Mouse (Mus musculus): ENCODE results near the gene Epor.

DNA sequence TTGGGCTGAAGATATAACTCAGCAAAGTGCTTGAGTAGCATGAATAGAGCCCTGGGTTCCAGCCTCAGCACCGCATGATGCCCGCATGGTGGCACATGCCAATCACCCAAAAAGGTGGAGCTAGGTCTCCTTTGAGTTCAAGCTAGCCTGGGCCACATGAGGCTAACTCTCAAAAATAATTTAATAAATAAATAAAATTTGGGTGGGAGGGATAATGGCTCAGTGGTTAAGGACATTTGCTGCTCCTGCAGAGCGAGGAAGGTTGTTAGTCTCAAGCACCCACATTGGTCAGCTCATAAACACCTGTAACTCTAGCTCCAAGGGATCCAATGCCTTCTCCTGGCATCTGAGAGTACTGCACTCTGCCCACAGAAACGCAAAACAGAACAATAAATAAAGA lies 38.3 kb upstream of the Epor start:
- TF ChIP-seq TAL1 (IDR thresholded peaks at IDR 0.05; ENCODE audit: low read length) (no peak), GATA1 (IDR thresholded peaks at IDR 0.05; ENCODE audit: low read length) (no peak)

Data from erythroblast, embryonic 14.5 days (primary cell).